Mouse (Mus musculus) neural tube, embryonic 12.5 days (tissue): ENCODE results near the gene Mark1. TPM values are rescaled to one million over a fixed set of nuclear protein-coding genes. Genes with fewer than 3 reads are reported as not detected.

Source experiments
- ATAC-seq: fragments of 200-750 bp; cut with Nextera tagmentation; 2 replicates; pipeline ENCODE4 v1.8.0; 2017; ENCODE audit warnings: low read depth, mild to moderate bottlenecking, moderate TSS enrichment, moderate library complexity; ENCODE audit not compliant: low FRiP score
- H3K27ac ChIP-seq: fragments of 300-500 bp; sonication (generic); 2 replicates; pipeline ENCODE4 v1.5.1; 2016
- H3K27me3 ChIP-seq: fragments of 300-500 bp; sonication (generic); replicated peaks from 2 replicates; pipeline ENCODE4 v1.6.1; 2016; ENCODE audit warnings: mild to moderate bottlenecking
- H3K36me3 ChIP-seq: fragments of 300-500 bp; sonication (generic); 2 replicates; pipeline ENCODE4 v1.6.1; 2016; ENCODE audit warnings: mild to moderate bottlenecking
- H3K4me1 ChIP-seq: fragments of 300-500 bp; sonication (generic); 2 replicates; pipeline ENCODE4 v1.6.1; 2016
- H3K4me2 ChIP-seq: fragments of 300-500 bp; sonication (generic); replicated peaks from 2 replicates; pipeline ENCODE4 v1.6.1; 2016; ENCODE audit warnings: mild to moderate bottlenecking
- H3K4me3 ChIP-seq: fragments of 300-500 bp; sonication (generic); 2 replicates; pipeline ENCODE4 v1.5.1; 2016
- H3K9ac ChIP-seq: fragments of 300-500 bp; sonication (generic); 2 replicates; pipeline ENCODE4 v1.6.1; 2016; ENCODE audit warnings: mild to moderate bottlenecking
- H3K9me3 ChIP-seq: fragments of 300-500 bp; sonication (generic); 2 replicates; pipeline ENCODE4 v1.6.1; 2016; ENCODE audit warnings: mild to moderate bottlenecking
- WGBS: fragments of 180-500 bp; shearing (Covaris S2); methylation state at CpG from one replicate; pipeline ENCODE4 v1.1.7; 2016; 5-methylcytosine and 5-hydroxymethylcytosine counted together
- polyA plus RNA-seq: library from polyadenylated mRNA; unstranded; fragments of >200 nt; fragmentation: Nextera tagmentation; extraction: Ambion mirVana; gene quantifications from 2 replicates; pipeline ENCODE4 v1.2.1, GENCODE M21; 2016

Mark1 gene
- 11.3 and 13.3 TPM in 2 replicates for polyA plus RNA-seq

DNA sequence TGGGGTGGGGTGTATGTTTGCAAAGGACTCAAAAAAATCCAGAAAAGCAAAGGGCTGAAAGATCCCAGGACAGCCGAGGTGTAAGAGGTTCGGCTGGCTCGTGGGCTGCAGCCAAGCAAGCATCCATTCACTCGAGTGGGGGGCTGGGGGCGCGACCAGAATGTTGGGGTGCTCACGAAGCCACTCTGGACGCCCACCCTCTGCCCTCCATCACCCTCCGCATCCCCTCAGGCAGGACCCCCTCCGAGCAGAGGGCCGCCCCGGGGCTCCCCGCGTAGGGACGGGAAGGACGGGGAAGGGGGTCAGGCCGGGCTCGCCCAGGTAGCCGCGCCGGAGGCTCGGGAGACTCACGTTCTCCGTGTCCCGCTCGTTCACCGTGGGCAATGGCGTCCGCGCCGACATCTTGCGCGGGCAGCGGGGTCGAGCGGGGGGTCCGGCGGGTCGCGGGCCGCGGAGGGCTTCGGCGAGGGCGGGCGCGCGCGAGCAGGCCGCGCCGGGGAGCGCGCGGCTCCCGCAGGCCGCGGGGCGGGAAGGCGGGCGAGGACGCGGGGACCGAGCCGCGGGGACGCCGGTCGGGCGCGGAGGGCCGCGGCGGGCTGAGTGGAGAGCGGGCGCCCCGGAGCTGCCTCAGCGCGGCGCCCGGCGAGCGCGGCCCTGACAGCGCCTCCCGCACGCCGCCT is at the start of gene Mark1:
Gene Mark1, minus strand, starts transcription at position 500 of the 680 bp plus-strand sequence.
- no peaks in the 10 kb centered on the region for H3K27me3 ChIP-seq
- H3K4me2 ChIP-seq: peak within 1 kb of the TSS; percentile 77
- no peaks in the 10 kb centered on the region for H3K9me3 ChIP-seq
- WGBS: under 1% methylated on average over 39 of the region's 88 CpGs
- no peaks in the 10 kb centered on the region for H3K36me3 ChIP-seq
- ATAC-seq: peak; percentile 65
- H3K4me1 ChIP-seq: peaks cover 14% of the 10 kb centered on the region
- peak within 1 kb of the TSS; percentile 92 for H3K9ac ChIP-seq
- H3K27ac ChIP-seq: peak within 1 kb of the TSS; percentile 72
- peak within 1 kb of the TSS; percentile 85 for H3K4me3 ChIP-seq

DNA sequence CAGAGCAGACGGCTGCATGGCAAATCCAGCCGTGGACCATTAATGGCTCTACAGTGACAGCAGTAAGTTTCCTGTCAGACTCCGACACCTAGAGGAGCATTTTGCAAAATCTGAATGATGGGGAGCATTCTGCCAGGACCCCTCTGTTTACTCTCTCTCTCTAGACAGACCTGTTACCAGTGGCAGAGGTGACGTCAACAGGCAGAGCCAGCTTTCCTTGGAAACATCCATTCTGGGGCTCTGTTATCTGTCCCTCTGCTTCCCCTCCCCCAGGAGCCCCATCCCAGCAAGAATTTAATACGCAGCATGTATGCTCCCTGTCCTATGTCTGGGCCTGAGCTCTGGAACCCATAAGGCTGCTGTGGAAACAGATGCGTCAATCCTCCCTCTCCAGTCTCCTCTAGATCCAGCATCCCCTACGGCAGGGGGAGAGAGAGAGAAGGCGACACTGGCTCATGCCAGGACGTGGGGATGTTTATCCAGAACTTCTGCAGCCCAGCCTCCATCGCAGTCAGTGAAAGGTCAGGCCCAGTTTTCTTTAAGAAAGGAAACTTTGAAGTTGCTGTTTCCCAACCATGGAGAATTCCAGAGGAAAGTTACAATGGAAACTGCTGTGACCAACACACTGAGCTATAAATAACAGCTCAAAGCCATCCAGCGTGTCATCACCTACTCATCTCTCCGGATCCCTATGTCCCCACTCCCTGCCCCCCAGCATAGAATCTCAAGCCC is 48.3 kb upstream of the Mark1 start:
- 61% methylated on average over 12 of the region's 12 CpGs for WGBS
- Histone ChIP-seq H3K27ac (no peak overlapping the region), H3K9ac (no peak overlapping the region), H3K4me1 (no peaks in the 10 kb centered on the region; the same call in 1 of the 2 replicates), H3K9me3 (no peaks in the 10 kb centered on the region), H3K36me3 (no peaks in the 10 kb centered on the region), H3K27me3 (no peaks in the 10 kb centered on the region), H3K4me3 (no peak overlapping the region), H3K4me2 (no peak overlapping the region)
- no peak for ATAC-seq

DNA sequence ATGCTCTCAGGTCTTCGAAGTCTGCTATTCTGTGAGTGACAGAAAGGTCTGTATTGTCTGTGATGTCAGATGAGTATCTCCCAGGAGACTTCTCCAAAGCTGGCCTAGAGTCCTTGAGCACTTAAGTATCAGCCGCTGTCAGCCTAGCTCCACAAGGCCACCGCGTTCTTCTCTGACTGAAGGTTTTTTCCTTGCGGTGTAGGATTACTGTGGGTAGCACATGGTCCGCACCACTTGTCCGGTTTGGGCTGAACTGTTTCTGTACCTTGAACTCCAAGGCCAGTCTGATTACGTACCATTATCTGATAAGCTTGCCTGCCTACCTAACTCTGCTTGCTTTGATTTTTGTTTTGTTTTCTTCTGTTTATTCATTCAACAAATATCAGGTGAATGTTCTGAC is 47.1 kb upstream of the Mark1 start:
- Histone ChIP-seq H3K27me3 (no peaks in the 10 kb centered on the region), H3K4me2 (no peak overlapping the region), H3K9ac (no peak overlapping the region), H3K36me3 (no peaks in the 10 kb centered on the region), H3K4me1 (no peaks in the 10 kb centered on the region; the same call in 1 of the 2 replicates), H3K9me3 (no peaks in the 10 kb centered on the region), H3K4me3 (no peak overlapping the region), H3K27ac (no peak overlapping the region)
- WGBS: 89% methylated on average over 8 of the region's 8 CpGs
- ATAC-seq: no peak

DNA sequence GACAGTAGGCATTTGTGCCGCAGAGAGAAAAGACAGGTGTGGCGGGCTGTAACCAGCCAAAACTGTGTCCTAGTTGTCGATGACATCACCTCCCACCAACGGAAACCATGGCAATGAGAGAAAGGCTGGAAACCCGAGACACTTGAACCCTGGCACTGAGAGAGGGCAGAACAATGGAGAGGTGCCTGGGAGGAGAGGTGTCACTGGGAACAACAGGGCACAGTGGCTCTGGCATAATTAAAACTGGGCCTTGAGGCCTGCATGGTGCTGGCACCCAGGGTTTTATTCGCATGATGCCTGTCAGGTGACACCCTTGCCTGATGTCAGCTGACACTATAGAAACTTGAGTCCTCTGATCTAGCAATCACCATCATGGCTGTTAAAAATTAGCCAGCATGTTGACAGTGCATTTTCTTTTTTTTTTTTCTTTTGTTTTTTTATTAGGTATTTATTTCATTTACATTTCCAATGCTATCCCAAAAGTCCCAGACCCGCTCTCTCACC is 38.9 kb upstream of the Mark1 start:
- H3K4me3 ChIP-seq: no peak overlapping the region
- H3K27me3 ChIP-seq: no peaks in the 10 kb centered on the region
- WGBS: 67% methylated on average over 7 of the region's 7 CpGs
- H3K9me3 ChIP-seq: no peaks in the 10 kb centered on the region
- H3K36me3 ChIP-seq: no peaks in the 10 kb centered on the region
- no peak for ATAC-seq
- H3K27ac ChIP-seq: no peak overlapping the region
- no peak overlapping the region for H3K4me2 ChIP-seq
- no peaks in the 10 kb centered on the region for H3K4me1 ChIP-seq
- H3K9ac ChIP-seq: no peak overlapping the region

DNA sequence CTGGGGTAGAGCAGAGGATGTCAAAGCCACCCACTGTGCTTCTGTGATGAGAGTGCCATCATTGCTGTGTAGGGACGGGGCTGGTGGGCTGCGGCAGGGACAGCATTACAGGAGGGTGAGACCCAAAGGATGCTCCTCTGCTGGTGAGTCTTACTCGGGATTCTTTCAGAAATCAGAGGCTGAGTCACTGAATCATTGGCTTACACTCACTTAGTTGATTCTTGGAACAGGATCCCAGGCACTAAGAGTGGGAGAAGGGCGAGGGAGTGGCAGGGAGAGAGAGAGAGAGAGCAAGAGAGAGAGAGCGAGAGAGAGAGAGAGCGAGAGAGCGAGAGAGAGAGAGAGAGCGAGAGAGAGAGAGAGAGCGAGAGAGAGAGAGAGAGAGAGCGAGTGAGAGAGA is 31.2 kb upstream of the Mark1 start:
- no peak for ATAC-seq
- H3K9ac ChIP-seq: no peak overlapping the region

DNA sequence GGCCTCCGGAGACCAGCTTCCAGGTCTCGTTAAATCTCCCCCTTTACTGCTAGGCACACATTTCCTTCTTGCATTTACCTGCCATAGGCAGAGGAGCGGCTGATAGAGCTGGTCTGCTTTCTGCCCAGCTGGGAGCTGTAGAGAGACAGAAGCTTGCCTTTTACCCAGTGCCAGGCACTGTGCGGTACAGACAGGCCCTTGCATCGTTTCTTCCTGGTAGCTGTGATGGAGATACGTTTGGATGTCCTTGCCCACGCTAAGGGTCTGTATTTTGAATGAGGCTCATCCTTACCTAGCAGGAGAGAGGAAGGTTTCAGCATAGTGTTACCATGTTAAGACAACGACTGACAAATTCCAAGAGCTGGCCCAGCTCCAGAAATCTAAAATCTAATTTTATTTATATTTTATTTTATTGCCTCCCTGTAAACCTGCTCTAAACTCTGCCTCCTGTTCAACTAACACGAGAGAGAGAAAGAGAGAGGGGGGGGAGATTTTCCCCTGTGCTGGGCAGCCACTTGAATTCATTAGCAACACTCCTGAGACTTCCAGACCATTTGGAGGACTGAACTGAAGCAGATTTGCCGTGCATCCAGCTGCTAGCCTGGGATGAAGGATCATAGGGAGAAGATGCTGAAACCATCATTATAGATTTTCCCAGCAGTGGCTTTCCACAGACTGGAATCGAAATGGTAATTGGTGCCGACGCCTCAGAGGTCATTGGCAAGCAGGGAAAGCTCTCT is 21.2 kb upstream of the Mark1 start:
- H3K27me3 ChIP-seq: no peaks in the 10 kb centered on the region
- H3K9me3 ChIP-seq: no peaks in the 10 kb centered on the region
- 0 out of 2 replicates have a peak overlapping the region, but pooled peaks have one; percentile 30 for H3K9ac ChIP-seq
- H3K4me2 ChIP-seq: no peak overlapping the region
- no peak overlapping the region for H3K4me3 ChIP-seq
- no peaks in the 10 kb centered on the region for H3K4me1 ChIP-seq
- no peaks in the 10 kb centered on the region for H3K36me3 ChIP-seq
- 73% methylated on average over 13 of the region's 13 CpGs for WGBS
- no peak for ATAC-seq
- H3K27ac ChIP-seq: no peak overlapping the region

More for the DNA sequence above, 31.2 kb upstream of the Mark1 start:
- H3K36me3 ChIP-seq: no peaks in the 10 kb centered on the region
- H3K9me3 ChIP-seq: no peaks in the 10 kb centered on the region
- no peaks in the 10 kb centered on the region for H3K27me3 ChIP-seq
- H3K4me1 ChIP-seq: no peaks in the 10 kb centered on the region
- H3K4me3 ChIP-seq: no peak overlapping the region
- no peak overlapping the region for H3K27ac ChIP-seq
- H3K4me2 ChIP-seq: no peak overlapping the region
- WGBS: 85% methylated on average over 10 of the region's 10 CpGs

DNA sequence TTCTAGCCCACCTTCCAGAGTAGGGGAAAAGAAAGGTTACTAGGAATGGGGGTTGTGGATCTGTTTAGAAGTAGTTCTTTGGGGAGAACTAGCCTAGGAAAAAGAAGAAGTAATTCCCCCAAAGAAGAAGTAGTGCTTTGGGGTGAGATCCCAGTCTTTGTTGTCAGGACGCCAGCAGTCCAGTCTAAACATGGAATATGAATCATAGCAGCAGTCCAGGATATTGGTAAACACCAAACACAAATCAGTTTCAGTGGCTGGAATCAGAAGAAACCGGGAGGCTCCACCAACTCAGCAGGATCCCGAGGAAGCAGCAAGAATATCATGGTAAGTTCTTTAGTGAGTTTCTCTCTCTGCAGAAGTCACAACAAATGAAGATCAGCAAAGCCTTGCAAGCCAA is 13.2 kb upstream of the Mark1 start:
- H3K36me3 ChIP-seq: no peaks in the 10 kb centered on the region
- H3K9ac ChIP-seq: no peak overlapping the region
- no peaks in the 10 kb centered on the region for H3K4me1 ChIP-seq
- WGBS: 88% methylated on average over 3 of the region's 3 CpGs
- H3K27me3 ChIP-seq: no peaks in the 10 kb centered on the region
- H3K4me2 ChIP-seq: no peak overlapping the region
- H3K4me3 ChIP-seq: no peak overlapping the region
- H3K27ac ChIP-seq: no peak overlapping the region
- no peaks in the 10 kb centered on the region for H3K9me3 ChIP-seq
- no peak for ATAC-seq

DNA sequence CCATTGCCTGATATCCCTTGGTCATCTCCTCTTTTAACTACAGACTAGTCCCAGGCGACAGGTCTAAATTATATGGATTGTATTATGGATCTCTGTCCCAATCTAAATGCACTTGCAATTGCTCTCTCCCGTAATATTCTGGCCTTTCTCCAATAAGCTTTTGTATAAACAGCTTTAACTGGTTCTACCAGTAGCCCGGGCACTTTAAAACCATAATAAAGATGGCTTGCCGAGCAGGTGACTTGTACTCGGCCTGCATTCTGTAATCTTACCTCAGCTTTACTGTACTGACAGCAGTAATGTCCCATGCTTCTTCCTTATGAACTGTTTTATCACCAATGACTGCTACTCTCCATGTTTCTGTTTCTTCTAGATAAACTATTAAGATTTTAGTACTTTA is 7.7 kb upstream of the Mark1 start:
- Histone ChIP-seq H3K9ac (no peak overlapping the region), H3K9me3 (no peaks in the 10 kb centered on the region), H3K36me3 (no peaks in the 10 kb centered on the region), H3K4me3 (no peak overlapping the region), H3K27ac (no peak overlapping the region), H3K27me3 (no peaks in the 10 kb centered on the region), H3K4me1 (no peaks in the 10 kb centered on the region), H3K4me2 (no peak overlapping the region)
- ATAC-seq: no peak
- WGBS: 86% methylated on average over 5 of the region's 5 CpGs

DNA sequence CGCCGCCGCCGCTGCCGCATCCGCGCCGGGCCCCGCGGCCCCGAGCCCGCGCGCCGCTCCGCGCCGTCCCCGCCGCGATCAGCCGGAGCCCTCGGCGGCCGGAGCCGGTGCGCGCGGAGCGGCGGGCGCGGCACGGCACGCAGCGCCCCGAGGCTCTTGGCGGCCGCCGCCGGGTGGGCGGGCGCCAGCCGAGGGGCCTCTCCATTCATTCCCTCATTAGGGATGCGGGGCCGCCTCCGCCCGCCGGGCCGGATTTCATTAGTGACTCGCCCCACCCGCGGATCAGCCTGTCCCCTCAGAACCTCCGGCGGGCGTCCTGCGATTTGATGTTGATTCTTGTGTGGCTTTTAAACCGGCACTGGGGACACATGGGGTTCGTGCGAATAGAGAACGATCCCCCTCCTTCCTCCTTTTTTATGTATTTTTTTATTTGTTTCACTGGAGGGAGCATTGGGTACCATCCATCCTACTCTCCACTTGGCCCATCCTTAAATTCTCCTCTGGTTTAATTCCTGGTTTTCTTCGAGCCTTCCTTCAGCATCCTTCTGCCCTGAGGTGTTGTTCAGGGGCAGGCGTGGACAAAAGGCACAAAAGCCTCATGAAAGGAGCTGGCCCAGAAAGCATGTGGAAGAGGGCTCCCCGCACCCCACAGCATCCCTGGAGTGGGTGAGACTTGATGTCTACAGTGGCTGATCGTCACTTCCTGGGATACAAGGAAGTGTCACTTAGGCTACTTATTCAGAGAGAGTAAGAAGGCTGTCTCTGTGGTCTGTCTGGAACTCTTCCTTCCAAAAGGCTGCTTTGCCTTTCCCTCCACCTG is 620 bp upstream of the Mark1 start:
- peak overlapping the region; percentile 68 for H3K4me2 ChIP-seq
- peak overlapping the region; percentile 85 for H3K4me3 ChIP-seq
- H3K9ac ChIP-seq: peak overlapping the region; percentile 92
- H3K27me3 ChIP-seq: no peaks in the 10 kb centered on the region
- ATAC-seq: peak; percentile 71
- peak overlapping the region; percentile 50; the same call in 1 of the 2 replicates for H3K27ac ChIP-seq
- H3K9me3 ChIP-seq: no peaks in the 10 kb centered on the region
- H3K36me3 ChIP-seq: no peaks in the 10 kb centered on the region
- WGBS: 2% methylated on average over 64 of the region's 65 CpGs
- peaks cover 14% of the 10 kb centered on the region for H3K4me1 ChIP-seq

DNA sequence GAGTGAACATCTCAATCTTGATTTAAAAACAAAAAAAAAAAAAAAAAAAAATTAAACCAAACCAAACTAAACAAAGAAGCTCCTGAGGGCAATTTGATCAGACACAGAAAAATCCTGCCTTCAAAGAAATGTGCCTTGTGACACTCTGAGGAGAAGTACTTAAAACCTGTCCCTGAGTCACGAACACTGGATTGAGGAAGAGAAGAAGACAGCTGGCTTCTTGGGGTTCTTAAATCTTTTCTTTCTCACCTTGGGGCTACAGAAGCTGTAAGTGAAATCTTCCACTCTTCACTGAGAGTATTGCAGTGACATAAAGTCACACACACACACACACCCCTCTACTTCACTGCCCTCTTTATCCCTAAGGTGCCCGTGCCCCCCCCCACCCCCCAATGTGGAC is 739 bp downstream of the Mark1 start:
- Histone ChIP-seq H3K4me3 (peak overlapping the region; percentile 85), H3K9me3 (no peaks in the 10 kb centered on the region), H3K9ac (peak overlapping the region; percentile 92), H3K27ac (peak overlapping the region; percentile 72; the same call in 1 of the 2 replicates), H3K4me2 (peak overlapping the region; percentile 77), H3K4me1 (peaks cover 14% of the 10 kb centered on the region), H3K36me3 (no peaks in the 10 kb centered on the region), H3K27me3 (no peaks in the 10 kb centered on the region)
- 5% methylated on average over 2 of the region's 2 CpGs for WGBS
- no peak for ATAC-seq

DNA sequence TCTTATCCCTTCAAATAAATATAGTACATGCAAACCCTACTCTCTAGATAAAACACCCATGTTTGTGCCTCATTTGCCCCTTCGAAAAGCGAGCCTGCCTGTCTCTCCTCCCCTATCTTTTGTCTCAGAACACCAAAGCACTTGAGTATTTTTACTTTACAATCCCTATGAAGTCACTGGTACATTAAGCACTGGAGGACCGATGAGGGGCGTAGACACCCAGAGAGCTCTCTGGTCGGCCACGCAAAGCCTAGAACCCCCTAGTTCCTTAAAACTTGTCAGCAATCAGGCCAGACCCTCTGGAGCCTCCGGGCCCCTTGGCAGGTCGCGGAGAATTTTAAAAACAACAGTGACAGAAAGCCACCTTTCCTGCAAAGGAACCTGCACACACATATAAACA is 1.2 kb downstream of the Mark1 start:
- peak overlapping the region; percentile 85 for H3K4me3 ChIP-seq
- H3K4me1 ChIP-seq: peaks cover 14% of the 10 kb centered on the region
- no peaks in the 10 kb centered on the region for H3K9me3 ChIP-seq
- H3K9ac ChIP-seq: peak overlapping the region; percentile 47
- H3K4me2 ChIP-seq: peak overlapping the region; percentile 77
- WGBS: 23% methylated on average over 9 of the region's 9 CpGs
- H3K36me3 ChIP-seq: no peaks in the 10 kb centered on the region
- no peak overlapping the region for H3K27ac ChIP-seq
- no peak for ATAC-seq
- H3K27me3 ChIP-seq: no peaks in the 10 kb centered on the region
